ENCODE assay signal across 10 mouse cellular contexts in the genomic region with DNA sequence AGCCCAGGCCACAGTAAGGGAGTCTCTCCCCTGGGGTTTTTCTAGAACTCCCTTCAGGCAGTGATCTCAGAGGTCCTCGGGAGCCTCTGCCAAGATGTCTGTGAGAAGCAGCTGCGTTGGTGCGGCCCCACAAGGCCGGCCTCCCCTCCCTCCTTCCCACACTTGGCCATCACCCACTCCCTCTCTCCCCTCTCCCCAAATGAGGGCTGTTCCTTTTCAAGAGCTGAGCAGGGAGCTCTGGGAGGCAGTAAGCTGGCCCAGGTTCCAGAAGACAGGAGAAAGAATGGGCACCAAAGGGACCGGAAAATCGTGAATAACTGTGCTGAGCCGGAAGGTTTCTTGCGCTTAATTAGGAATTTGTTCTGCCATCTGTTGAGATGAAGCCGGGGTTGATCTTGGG. TPM values are rescaled to one million over a fixed set of nuclear protein-coding genes. Genes with fewer than 3 reads are reported as not detected.
DNase-seq lines count a peak whose midpoint lies in the region; ATAC-seq and TF ChIP-seq lines count a peak whose summit lies in the region.
"Had no signal": no experiment of that assay in that cellular context is flagged by ENCODE, and none has a peak within 500 bp of the region (broad histone marks: within the 10 kb centered on the region; RNA-seq: fewer than 3 reads in every experiment).

No protein-coding gene starts in this region.

- peak; percentile 18 for DNase-seq in adrenal gland, postnatal 14 days
- no peak for DNase-seq in adrenal gland, adult 8-10 months
- DNase-seq in layer of hippocampus, adult 8-10 months (ENCODE audit: low spot score in 2 of 2): peak; percentile 35 to 47
- no peak for DNase-seq in layer of hippocampus, postnatal 10 days (ENCODE audit: low spot score in 2 of 2)
- DNase-seq in stomach, postnatal 0 days (ENCODE audit: low spot score): no peak
- DNase-seq in ovary, adult 18-20 months (ENCODE audit: low spot score): no peak
- no peak for DNase-seq in thymus, adult 18-20 months

- WGBS in stomach, embryonic 14.5 days: 43% methylated on average over 9 of the region's 9 CpGs
- 47% methylated on average over 9 of the region's 9 CpGs for WGBS in stomach, postnatal 0 days

- peak overlapping the region; percentile 52; the same call in 1 of the 2 replicates for H3K27ac ChIP-seq in stomach, embryonic 14.5 days (ENCODE audit: low read length)
- H3K27ac ChIP-seq in stomach, postnatal 0 days (replicated peaks): no peak overlapping the region

- no peaks in the 10 kb centered on the region for H3K9me3 ChIP-seq in stomach, embryonic 14.5 days (ENCODE audit: control insufficient read depth, low read depth, low read length)
- H3K9me3 ChIP-seq in stomach, postnatal 0 days (ENCODE audit: control insufficient read depth, low read length): no peaks in the 10 kb centered on the region

- no peak for TF ChIP-seq EP300 in stomach, postnatal 0 days (optimal IDR thresholded peaks at IDR 0.05)

- H3K9ac ChIP-seq in stomach, embryonic 14.5 days (replicated peaks; ENCODE audit: low read depth, low read length): no peak overlapping the region
- H3K9ac ChIP-seq in stomach, postnatal 0 days (ENCODE audit: low read length): no peak overlapping the region

- no peak for ATAC-seq in stomach, embryonic 14.5 days (ENCODE audit: insufficient number of reproducible peaks, insufficient read depth, low FRiP score, low read depth)
- no peak for ATAC-seq in stomach, postnatal 0 days (ENCODE audit: low FRiP score, low TSS enrichment)

- no peaks in the 10 kb centered on the region for H3K36me3 ChIP-seq in stomach, embryonic 14.5 days (ENCODE audit: control insufficient read depth, insufficient read depth, low read length)
- H3K36me3 ChIP-seq in stomach, postnatal 0 days (ENCODE audit: control insufficient read depth, insufficient read depth, low read length): no peaks in the 10 kb centered on the region; the same call in 1 of the 2 replicates

- no peak overlapping the region for H3K4me2 ChIP-seq in stomach, embryonic 14.5 days (replicated peaks; ENCODE audit: low read depth, low read length)
- H3K4me2 ChIP-seq in stomach, postnatal 0 days (replicated peaks; ENCODE audit: low read depth): no peak overlapping the region
- H3K4me2 ChIP-seq: heart, embryonic 11.5 days had no signal

- no peak overlapping the region for H3K4me3 ChIP-seq in stomach, embryonic 14.5 days (ENCODE audit: low read depth, low read length)
- no peak overlapping the region for H3K4me3 ChIP-seq in stomach, postnatal 0 days (ENCODE audit: low read depth, low read length)
- H3K4me3 ChIP-seq: myocyte had no signal

- H3K27me3 ChIP-seq in stomach, embryonic 14.5 days (ENCODE audit: control insufficient read depth, insufficient read depth, low read length): no peaks in the 10 kb centered on the region
- H3K27me3 ChIP-seq in stomach, postnatal 0 days (ENCODE audit: control insufficient read depth, insufficient read depth, low read length): no peaks in the 10 kb centered on the region

- peaks cover 23% of the 10 kb centered on the region for H3K4me1 ChIP-seq in stomach, embryonic 14.5 days (ENCODE audit: control insufficient read depth, insufficient read depth, low read length)
- no peaks in the 10 kb centered on the region for H3K4me1 ChIP-seq in stomach, postnatal 0 days (replicated peaks; ENCODE audit: control insufficient read depth, insufficient read depth)

- TF ChIP-seq CTCF in stomach, postnatal 0 days (IDR thresholded peaks at IDR 0.05; ENCODE audit: low read depth): no peak

RNA-seq across cellular contexts. Expression of a gene that starts 35.1 kb away (rescaled TPM):
- total RNA-seq in adrenal gland, postnatal 14 days (2021): 0.90 and 0.96 TPM in 2 replicates
- total RNA-seq in adrenal gland, adult 8-10 months (2022): 10 to 100 TPM in 2 of 4 experiments, 1 to 10 TPM in 2; 2.2 to 32.8 (median 13.6) TPM
- total RNA-seq in layer of hippocampus, adult 8-10 months (2022): 10 to 100 TPM; 42.3 to 48.8 (median 44.6) TPM
- total RNA-seq in layer of hippocampus, postnatal 10 days (2021): 10 to 100 TPM; 28.6 to 31.9 TPM
- polyA plus RNA-seq in stomach, embryonic 14.5 days (2014; fragmentation: Nextera tagmentation; extraction: Ambion mirVana): not detected in 2 replicates
- polyA plus RNA-seq in stomach, postnatal 0 days (2015; fragmentation: Nextera tagmentation; extraction: Ambion mirVana): not detected in 2 replicates
- polyA plus RNA-seq: myocyte had no signal

RNA-seq across cellular contexts. Expression of a gene that starts 44.3 kb away (rescaled TPM):
- total RNA-seq in adrenal gland, postnatal 14 days (2021): 26.4 and 30.6 TPM in 2 replicates
- 10 to 100 TPM; 29.0 to 32.1 (median 30.3) TPM for total RNA-seq in adrenal gland, adult 8-10 months (2022)
- total RNA-seq in layer of hippocampus, adult 8-10 months (2022): 10 to 100 TPM; 20.4 to 25.2 (median 22.5) TPM
- 10 to 100 TPM; 15.8 to 17.6 TPM for total RNA-seq in layer of hippocampus, postnatal 10 days (2021)
- polyA plus RNA-seq in stomach, embryonic 14.5 days (2014; fragmentation: Nextera tagmentation; extraction: Ambion mirVana): 18.3 and 20.1 TPM in 2 replicates
- 17.7 and 18.1 TPM in 2 replicates for polyA plus RNA-seq in stomach, postnatal 0 days (2015; fragmentation: Nextera tagmentation; extraction: Ambion mirVana)

RNA-seq across cellular contexts. Expression of a gene that starts 44.6 kb away (rescaled TPM):
- total RNA-seq in adrenal gland, postnatal 14 days (2021): 9.0 and 15.7 TPM in 2 replicates
- 10 to 100 TPM; 24.8 to 34.0 (median 27.3) TPM for total RNA-seq in adrenal gland, adult 8-10 months (2022)
- total RNA-seq in layer of hippocampus, adult 8-10 months (2022): 10 to 100 TPM; 12.5 to 19.8 (median 16.1) TPM
- 10 to 100 TPM; 15.1 to 20.2 TPM for total RNA-seq in layer of hippocampus, postnatal 10 days (2021)
- polyA plus RNA-seq in stomach, embryonic 14.5 days (2014; fragmentation: Nextera tagmentation; extraction: Ambion mirVana): 10.5 and 13.2 TPM in 2 replicates
- 6.3 and 8.2 TPM in 2 replicates for polyA plus RNA-seq in stomach, postnatal 0 days (2015; fragmentation: Nextera tagmentation; extraction: Ambion mirVana)

RNA-seq across cellular contexts. Expression of a gene that starts 44.9 kb away (rescaled TPM):
- total RNA-seq in adrenal gland, postnatal 14 days (2021): 592 and 605 TPM in 2 replicates
- total RNA-seq in adrenal gland, adult 8-10 months (2022): 1,000 to 10,000 TPM; 1,501 to 2,268 (median 1,689) TPM
- 10 to 100 TPM; 22.8 to 25.5 (median 24.6) TPM for total RNA-seq in layer of hippocampus, adult 8-10 months (2022)
- total RNA-seq in layer of hippocampus, postnatal 10 days (2021): 10 to 100 TPM; 22.5 to 23.0 TPM
- 11.5 and 13.3 TPM in 2 replicates for polyA plus RNA-seq in stomach, embryonic 14.5 days (2014; fragmentation: Nextera tagmentation; extraction: Ambion mirVana)
- polyA plus RNA-seq in stomach, postnatal 0 days (2015; fragmentation: Nextera tagmentation; extraction: Ambion mirVana): 6.7 and 7.3 TPM in 2 replicates

Comparison
In these comparisons a context has a peak if more than half of its experiments do, and no peak if none do; other contexts are left out.
1. DNase-seq: peak in adrenal gland, postnatal 14 days (single experiment) and layer of hippocampus, adult 8-10 months (2 of 2); none in adrenal gland, adult 8-10 months (single experiment), layer of hippocampus, postnatal 10 days (0 of 2), stomach, postnatal 0 days (single experiment), ovary, adult 18-20 months (single experiment) and thymus, adult 18-20 months (0 of 2).